Mouse (Mus musculus) lung, adult 2 months (tissue): ENCODE measurements around the gene Mfsd12.

Experiments
- CTCF ChIP-seq: fragments of 200-500 bp; IDR thresholded peaks from 2 replicates; pipeline ENCODE4 v1.5.1; 2011; ENCODE audit warnings: mild to moderate bottlenecking, low read length, control low read depth; ENCODE audit not compliant: insufficient read depth
- POLR2A ChIP-seq: fragments of 200-500 bp; IDR thresholded peaks from 2 replicates; pipeline ENCODE4 v1.6.1; 2011; ENCODE audit warnings: low read depth, mild to moderate bottlenecking, control low read depth, low read length, borderline replicate concordance; ENCODE audit errors: extremely low read depth

GRCm38 (mm10) chr10:81321436-81321835, 35.9 kb upstream of the Mfsd12 start:
- TF ChIP-seq CTCF: no peak
- TF ChIP-seq POLR2A: no peak
